Mouse (Mus musculus) lung, postnatal 0 days (tissue): Measurements from ENCODE around the gene Adamts20.

Experiments
- CTCF ChIP-seq: IDR thresholded peaks from 2 replicates; pipeline ENCODE4 v1.5.1; 2016; ENCODE audit warnings: antibody characterized with exemption, mild to moderate bottlenecking
- EP300 ChIP-seq: IDR thresholded peaks from 2 replicates; pipeline ENCODE4 v1.6.1; 2016; ENCODE audit warnings: antibody characterized with exemption, mild to moderate bottlenecking, control low read depth

DNA sequence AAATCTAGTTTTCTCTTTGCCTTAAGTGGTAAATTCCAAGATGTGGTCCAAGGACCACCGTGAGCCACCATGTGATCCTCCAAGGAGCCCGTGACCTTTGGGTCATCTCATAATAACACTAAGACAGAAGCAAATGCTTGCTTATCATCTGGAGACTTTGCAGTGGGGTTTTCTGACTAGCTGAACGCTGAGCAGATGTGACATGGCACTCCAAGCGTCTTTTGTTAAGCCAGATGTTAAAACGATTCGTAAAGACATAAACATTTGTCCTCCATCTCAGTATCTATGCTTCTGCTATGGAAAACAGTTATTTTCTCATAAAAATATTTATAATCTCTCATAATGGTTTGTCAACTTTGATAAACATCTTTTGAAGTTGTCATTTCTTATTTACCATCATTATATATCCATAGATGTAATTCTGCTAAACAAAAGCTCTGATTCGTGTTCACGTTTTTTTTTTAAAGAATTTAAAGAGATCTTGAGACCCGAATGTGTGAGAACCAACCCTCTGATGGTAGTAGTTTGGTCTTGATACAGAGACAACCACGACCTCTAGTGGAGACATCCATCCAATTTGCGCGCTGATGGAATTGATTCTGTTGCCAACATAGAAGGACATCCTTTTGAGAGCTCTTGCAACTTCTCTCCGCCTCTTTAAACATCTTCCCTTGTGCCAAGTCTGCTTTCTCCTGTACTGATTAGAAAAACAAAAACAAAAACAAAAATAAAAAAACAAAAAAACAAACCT is 212.1 kb downstream of the Adamts20 start:
- no peak for TF ChIP-seq EP300
- TF ChIP-seq CTCF: peak; percentile 62
